Mouse (Mus musculus): ENCODE measurements at regions not wholly inside any gene's neighbourhood (a gene's known extent, or its start where the extent isn't known, plus 50 kb on each side); places are given as distances from the start of the nearest gene placed in this dataset.

DNA sequence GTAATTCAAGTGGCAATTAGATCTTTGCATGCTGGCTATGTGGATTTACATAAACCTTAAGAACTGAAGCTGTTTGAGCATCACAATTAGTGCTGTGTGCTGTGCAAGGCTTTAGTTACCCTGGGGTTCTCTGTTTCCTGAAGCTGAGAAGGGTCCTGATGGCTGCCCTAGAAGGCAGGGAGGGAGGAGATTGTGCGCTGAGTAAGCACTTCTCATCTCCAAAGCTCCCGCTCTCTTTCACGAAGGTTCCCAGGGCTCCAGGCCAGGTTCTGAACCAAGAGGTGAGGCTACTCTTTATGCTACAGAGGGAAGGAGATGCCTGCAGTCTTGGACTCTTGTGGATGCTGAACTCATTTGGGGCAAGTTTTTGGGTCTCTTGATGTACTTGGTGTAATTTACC is 206.7 kb downstream of the Fam169b start:
- ATAC-seq (ENCODE audit: insufficient read depth, low FRiP score, low TSS enrichment) (no peak), DNase-seq (ENCODE audit: low spot score) (no peak)
- H3K36me3 ChIP-seq (ENCODE audit: control insufficient read depth, insufficient read depth, low read length): no peaks in the 10 kb centered on the region
- no peak overlapping the region for H3K4me3 ChIP-seq (ENCODE audit: low read depth, low read length)
- 59% methylated on average over 3 of the region's 3 CpGs for WGBS
- H3K4me1 ChIP-seq (ENCODE audit: control insufficient read depth, insufficient read depth, low read length): no peaks in the 10 kb centered on the region
- no peaks in the 10 kb centered on the region for H3K9me3 ChIP-seq (ENCODE audit: control insufficient read depth, low read length)
- no peak overlapping the region for H3K27ac ChIP-seq (ENCODE audit: low read depth, low read length)
- 0 out of 2 replicates have a peak, but pooled peaks cover 7% of the 10 kb centered on the region for H3K27me3 ChIP-seq (ENCODE audit: control insufficient read depth, insufficient read depth, low read length)
- H3K4me2 ChIP-seq (ENCODE audit: low read depth): no peak overlapping the region
- H3K9ac ChIP-seq (ENCODE audit: low read length): no peak overlapping the region

DNA sequence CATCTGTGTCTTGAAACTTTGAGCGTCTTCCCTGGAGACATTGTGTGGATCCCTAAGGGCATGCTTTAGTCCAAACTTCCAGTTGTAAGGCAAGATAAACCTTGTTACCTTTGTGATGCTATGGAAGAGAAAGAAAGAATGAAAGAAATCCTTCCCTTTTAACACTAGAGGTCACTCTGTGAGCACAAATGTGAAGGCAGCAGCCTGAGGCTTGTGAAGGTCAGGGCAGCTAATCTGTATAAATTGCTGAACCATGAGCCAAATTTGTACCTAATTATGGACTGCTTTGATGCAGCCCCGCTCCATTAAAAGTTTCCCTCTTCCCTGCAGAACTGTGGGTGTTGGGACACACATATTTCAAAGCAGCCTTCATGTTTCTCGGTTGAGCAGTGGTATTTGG is 204.4 kb downstream of the Fam169b start:
- Histone ChIP-seq H3K27me3 (ENCODE audit: control insufficient read depth, insufficient read depth, low read length) (0 out of 2 replicates have a peak, but pooled peaks cover 7% of the 10 kb centered on the region), H3K36me3 (ENCODE audit: control insufficient read depth, insufficient read depth, low read length) (no peaks in the 10 kb centered on the region), H3K4me1 (ENCODE audit: control insufficient read depth, insufficient read depth, low read length) (no peaks in the 10 kb centered on the region), H3K9me3 (ENCODE audit: control insufficient read depth, low read length) (no peaks in the 10 kb centered on the region), H3K9ac (ENCODE audit: low read length) (no peak overlapping the region), H3K27ac (ENCODE audit: low read depth, low read length) (no peak overlapping the region), H3K4me2 (ENCODE audit: low read depth) (no peak overlapping the region), H3K4me3 (ENCODE audit: low read depth, low read length) (no peak overlapping the region)
- WGBS: 72% methylated on average over 3 of the region's 3 CpGs
- peak; percentile 19 for DNase-seq (ENCODE audit: low spot score)
- no peak for ATAC-seq (ENCODE audit: insufficient read depth, low FRiP score, low TSS enrichment)

DNA sequence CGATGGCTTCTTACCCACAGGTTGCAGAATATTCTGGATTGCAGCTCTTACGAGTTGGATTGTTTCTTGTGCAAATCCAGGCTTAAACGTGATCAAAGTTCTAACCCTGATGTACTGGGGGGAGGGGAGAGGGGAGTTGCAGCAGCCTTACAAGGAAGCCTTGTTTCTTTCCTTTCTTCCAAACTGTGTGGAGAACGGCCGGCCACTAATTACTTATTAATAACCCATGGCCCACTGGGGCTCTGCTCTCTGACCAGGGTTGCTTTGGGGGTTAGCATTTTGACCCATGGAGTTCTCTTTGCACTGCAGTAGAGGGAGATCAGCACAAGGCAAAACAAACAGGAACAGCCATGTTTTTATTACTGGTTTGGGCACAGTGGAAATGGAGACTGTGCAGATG is 199.2 kb downstream of the Fam169b start:
- Histone ChIP-seq H3K9me3 (ENCODE audit: control insufficient read depth, low read length) (no peaks in the 10 kb centered on the region), H3K27me3 (ENCODE audit: control insufficient read depth, insufficient read depth, low read length) (no peaks in the 10 kb centered on the region), H3K4me2 (ENCODE audit: low read depth) (no peak overlapping the region), H3K4me1 (ENCODE audit: control insufficient read depth, insufficient read depth, low read length) (no peaks in the 10 kb centered on the region), H3K4me3 (ENCODE audit: low read depth, low read length) (no peak overlapping the region), H3K9ac (ENCODE audit: low read length) (no peak overlapping the region), H3K27ac (ENCODE audit: low read depth, low read length) (no peak overlapping the region), H3K36me3 (ENCODE audit: control insufficient read depth, insufficient read depth, low read length) (no peaks in the 10 kb centered on the region)
- 21% methylated on average over 5 of the region's 5 CpGs for WGBS
- ATAC-seq (ENCODE audit: insufficient read depth, low FRiP score, low TSS enrichment) (no peak), DNase-seq (ENCODE audit: low spot score) (peak; percentile 12)

DNA sequence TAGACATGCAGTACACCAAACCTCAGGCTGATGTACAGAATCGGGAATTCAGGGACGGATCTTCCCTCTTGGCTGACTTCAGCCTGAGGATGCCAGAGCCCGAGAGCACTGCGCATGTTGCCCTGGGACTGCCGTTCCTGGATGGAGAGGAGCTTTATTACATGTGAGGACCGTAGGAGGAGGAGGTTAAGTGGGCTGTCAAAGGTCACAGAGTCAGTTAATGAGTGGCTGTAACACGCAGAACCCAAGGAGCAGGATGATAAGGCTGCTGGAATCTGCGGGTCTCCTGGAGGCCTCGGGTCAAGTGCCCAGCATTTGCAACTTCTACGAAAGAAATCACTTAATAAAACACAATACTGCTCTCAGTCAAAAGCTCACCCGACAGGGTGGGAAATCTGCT is 197.3 kb downstream of the Fam169b start:
- Histone ChIP-seq H3K4me3 (ENCODE audit: low read depth, low read length) (no peak overlapping the region), H3K4me2 (ENCODE audit: low read depth) (no peak overlapping the region), H3K9me3 (ENCODE audit: control insufficient read depth, low read length) (no peaks in the 10 kb centered on the region), H3K4me1 (ENCODE audit: control insufficient read depth, insufficient read depth, low read length) (no peaks in the 10 kb centered on the region), H3K27me3 (ENCODE audit: control insufficient read depth, insufficient read depth, low read length) (no peaks in the 10 kb centered on the region), H3K27ac (ENCODE audit: low read depth, low read length) (no peak overlapping the region), H3K9ac (ENCODE audit: low read length) (no peak overlapping the region), H3K36me3 (ENCODE audit: control insufficient read depth, insufficient read depth, low read length) (no peaks in the 10 kb centered on the region)
- ATAC-seq (ENCODE audit: insufficient read depth, low FRiP score, low TSS enrichment) (no peak), DNase-seq (ENCODE audit: low spot score) (no peak)
- 56% methylated on average over 11 of the region's 11 CpGs for WGBS

DNA sequence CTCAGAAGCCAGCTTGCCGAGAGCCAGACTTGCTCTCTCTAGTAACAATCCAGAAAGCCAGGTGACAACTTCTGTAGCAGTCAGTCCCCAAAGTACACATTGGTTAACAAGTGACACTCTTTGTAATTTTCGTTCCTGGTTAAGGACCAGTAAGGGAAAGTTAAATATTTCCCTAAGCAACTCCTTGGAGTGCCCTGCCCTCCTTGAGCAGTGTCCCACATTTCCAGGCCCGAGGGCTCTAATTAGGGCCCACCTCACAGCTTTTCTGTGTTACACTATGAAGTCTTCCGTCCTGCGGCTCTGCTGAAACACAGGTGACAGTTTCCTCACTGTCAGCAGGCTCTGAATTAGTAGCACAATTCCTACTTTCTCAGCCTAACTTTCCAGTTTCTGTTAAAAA is 194.9 kb downstream of the Fam169b start:
- Histone ChIP-seq H3K27me3 (ENCODE audit: control insufficient read depth, insufficient read depth, low read length) (no peaks in the 10 kb centered on the region), H3K9ac (ENCODE audit: low read length) (no peak overlapping the region), H3K36me3 (ENCODE audit: control insufficient read depth, insufficient read depth, low read length) (no peaks in the 10 kb centered on the region), H3K4me1 (ENCODE audit: control insufficient read depth, insufficient read depth, low read length) (no peaks in the 10 kb centered on the region), H3K4me2 (ENCODE audit: low read depth) (no peak overlapping the region), H3K4me3 (ENCODE audit: low read depth, low read length) (no peak overlapping the region), H3K27ac (ENCODE audit: low read depth, low read length) (no peak overlapping the region), H3K9me3 (ENCODE audit: control insufficient read depth, low read length) (no peaks in the 10 kb centered on the region)
- WGBS: 85% methylated on average over 5 of the region's 5 CpGs
- DNase-seq (ENCODE audit: low spot score) (no peak), ATAC-seq (ENCODE audit: insufficient read depth, low FRiP score, low TSS enrichment) (no peak)

DNA sequence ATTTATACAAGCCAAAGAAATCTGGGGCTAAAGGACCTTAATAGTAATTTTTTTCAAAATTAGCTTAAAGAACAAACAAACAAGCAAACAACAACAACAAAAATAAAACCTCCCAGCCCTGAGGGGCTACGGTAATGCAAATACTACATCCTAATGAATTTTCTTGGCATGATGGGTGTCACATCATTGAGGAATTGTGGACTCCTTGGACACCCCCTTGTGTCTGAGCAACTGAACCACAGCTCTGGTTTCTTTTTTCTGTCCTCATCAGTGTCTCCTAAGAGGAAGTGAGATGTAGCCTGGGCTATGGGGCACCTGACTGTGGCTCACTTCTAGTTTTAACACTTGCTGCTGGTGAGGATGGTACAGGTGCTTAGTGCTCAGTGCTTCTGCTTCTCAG is 184.2 kb downstream of the Fam169b start:
- 88% methylated on average over 1 of the region's 1 CpGs for WGBS
- H3K27me3 ChIP-seq (ENCODE audit: control insufficient read depth, insufficient read depth, low read length): no peaks in the 10 kb centered on the region
- no peak for ATAC-seq (ENCODE audit: insufficient read depth, low FRiP score, low TSS enrichment)
- H3K9me3 ChIP-seq (ENCODE audit: control insufficient read depth, low read length): no peaks in the 10 kb centered on the region
- no peak overlapping the region for H3K9ac ChIP-seq (ENCODE audit: low read length)
- H3K4me2 ChIP-seq (ENCODE audit: low read depth): no peak overlapping the region
- no peak overlapping the region for H3K27ac ChIP-seq (ENCODE audit: low read depth, low read length)
- no peaks in the 10 kb centered on the region for H3K36me3 ChIP-seq (ENCODE audit: control insufficient read depth, insufficient read depth, low read length)
- DNase-seq (ENCODE audit: low spot score): no peak
- H3K4me1 ChIP-seq (ENCODE audit: control insufficient read depth, insufficient read depth, low read length): no peaks in the 10 kb centered on the region
- H3K4me3 ChIP-seq (ENCODE audit: low read depth, low read length): no peak overlapping the region

DNA sequence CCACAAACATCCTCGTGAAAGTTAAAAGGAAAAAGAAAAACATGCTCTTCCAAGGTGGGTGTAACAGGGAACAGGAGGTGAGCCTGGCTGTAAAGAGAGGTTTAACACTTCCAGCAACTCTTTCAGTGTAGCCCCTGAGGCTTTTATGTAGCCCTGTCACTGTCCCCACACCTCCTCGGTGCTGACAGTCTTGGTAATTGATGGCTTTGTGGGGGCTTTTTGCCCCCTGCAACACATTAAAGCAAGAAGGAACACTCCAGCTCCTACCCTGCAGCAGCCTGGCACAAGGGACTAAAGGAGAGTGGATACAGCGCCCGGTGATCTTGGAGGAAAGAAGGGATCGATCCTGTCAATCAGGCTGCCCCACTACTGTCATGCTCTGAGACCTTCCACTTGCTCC is 181.8 kb downstream of the Fam169b start:
- Histone ChIP-seq H3K9me3 (ENCODE audit: control insufficient read depth, low read length) (no peaks in the 10 kb centered on the region), H3K4me3 (ENCODE audit: low read depth, low read length) (no peak overlapping the region), H3K27ac (ENCODE audit: low read depth, low read length) (no peak overlapping the region), H3K27me3 (ENCODE audit: control insufficient read depth, insufficient read depth, low read length) (no peaks in the 10 kb centered on the region), H3K36me3 (ENCODE audit: control insufficient read depth, insufficient read depth, low read length) (no peaks in the 10 kb centered on the region), H3K4me2 (ENCODE audit: low read depth) (no peak overlapping the region), H3K4me1 (ENCODE audit: control insufficient read depth, insufficient read depth, low read length) (no peaks in the 10 kb centered on the region), H3K9ac (ENCODE audit: low read length) (no peak overlapping the region)
- ATAC-seq (ENCODE audit: insufficient read depth, low FRiP score, low TSS enrichment): no peak
- WGBS: 39% methylated on average over 5 of the region's 5 CpGs
- DNase-seq (ENCODE audit: low spot score): no peak

DNA sequence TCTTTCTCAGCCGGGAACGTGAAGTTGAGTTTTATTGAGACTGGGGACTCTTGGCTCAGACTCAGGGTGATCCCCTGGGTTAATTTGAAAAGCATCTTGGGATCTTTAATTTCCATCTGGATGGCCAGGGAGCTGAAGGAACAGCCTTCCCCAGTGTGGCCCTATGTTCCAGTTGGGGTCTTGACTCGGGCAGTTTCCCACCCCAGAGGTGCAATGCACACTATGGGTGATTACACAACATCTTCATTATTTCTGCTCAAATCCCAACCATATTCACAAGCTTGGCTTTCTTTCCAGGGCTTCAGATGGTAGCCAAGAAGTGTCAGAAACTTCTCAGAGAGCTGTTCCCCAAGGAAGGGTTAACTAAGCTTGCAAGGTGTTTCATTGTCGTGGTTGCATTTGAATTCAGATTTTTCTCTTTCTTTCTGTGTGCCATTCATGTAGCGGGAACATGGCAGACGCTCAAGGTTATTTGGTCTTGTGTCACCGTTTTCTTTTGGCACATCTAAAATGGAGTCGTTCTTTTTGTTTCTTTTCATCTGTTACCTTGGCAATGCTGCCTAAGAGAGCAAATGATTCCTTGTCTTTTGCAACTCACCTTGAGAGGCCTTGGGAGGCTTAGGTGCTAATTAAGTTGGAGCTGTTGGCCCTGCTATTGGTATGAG is 179.5 kb downstream of the Fam169b start:
- H3K9ac ChIP-seq (ENCODE audit: low read length): no peak overlapping the region
- no peak overlapping the region for H3K4me3 ChIP-seq (ENCODE audit: low read depth, low read length)
- no peaks in the 10 kb centered on the region for H3K36me3 ChIP-seq (ENCODE audit: control insufficient read depth, insufficient read depth, low read length)
- H3K27me3 ChIP-seq (ENCODE audit: control insufficient read depth, insufficient read depth, low read length): no peaks in the 10 kb centered on the region
- 88% methylated on average over 8 of the region's 8 CpGs for WGBS
- DNase-seq (ENCODE audit: low spot score) (no peak), ATAC-seq (ENCODE audit: insufficient read depth, low FRiP score, low TSS enrichment) (no peak)
- no peak overlapping the region for H3K4me2 ChIP-seq (ENCODE audit: low read depth)
- H3K27ac ChIP-seq (ENCODE audit: low read depth, low read length): no peak overlapping the region
- no peaks in the 10 kb centered on the region for H3K9me3 ChIP-seq (ENCODE audit: control insufficient read depth, low read length)
- H3K4me1 ChIP-seq (ENCODE audit: control insufficient read depth, insufficient read depth, low read length): no peaks in the 10 kb centered on the region

DNA sequence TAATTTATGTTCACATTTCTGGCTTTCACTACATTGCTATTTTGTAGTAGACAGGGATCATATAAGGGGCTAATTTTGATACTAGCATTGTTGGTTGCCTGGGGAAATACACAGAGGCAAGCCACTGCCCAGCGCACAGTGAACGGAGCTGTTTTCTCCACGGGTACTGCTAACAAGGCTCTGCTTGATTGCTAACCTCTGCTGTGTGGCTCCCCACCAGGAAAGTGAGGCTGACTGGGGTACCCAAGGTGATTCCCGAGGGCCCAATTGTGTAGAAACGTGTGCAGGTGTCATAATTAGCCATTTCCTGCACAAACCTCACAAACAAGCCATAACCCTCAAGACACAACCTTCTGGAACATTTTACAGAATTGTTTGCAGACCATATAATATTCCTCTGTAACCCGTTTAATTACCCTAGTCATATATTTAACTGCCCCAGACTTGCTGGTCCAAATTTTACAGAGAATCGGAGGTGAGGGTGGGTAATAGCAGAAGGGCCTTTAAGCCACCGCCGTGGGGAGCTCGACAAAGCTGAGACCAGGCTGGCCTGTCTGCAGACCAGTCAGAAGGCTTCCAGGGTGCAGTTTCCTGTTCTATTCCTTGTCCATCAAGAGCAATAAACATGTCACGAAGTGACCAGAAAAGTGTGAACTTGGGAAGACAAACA is 170.9 kb downstream of the Fam169b start:
- Histone ChIP-seq H3K9ac (ENCODE audit: low read length) (no peak overlapping the region), H3K27ac (ENCODE audit: low read depth, low read length) (no peak overlapping the region), H3K27me3 (ENCODE audit: control insufficient read depth, insufficient read depth, low read length) (peaks cover 4% of the 10 kb centered on the region; the same call in 1 of the 2 replicates), H3K4me3 (ENCODE audit: low read depth, low read length) (no peak overlapping the region), H3K4me2 (ENCODE audit: low read depth) (no peak overlapping the region), H3K36me3 (ENCODE audit: control insufficient read depth, insufficient read depth, low read length) (no peaks in the 10 kb centered on the region), H3K9me3 (ENCODE audit: control insufficient read depth, low read length) (no peaks in the 10 kb centered on the region), H3K4me1 (ENCODE audit: control insufficient read depth, insufficient read depth, low read length) (peaks cover 5% of the 10 kb centered on the region; the same call in 1 of the 2 replicates)
- ATAC-seq (ENCODE audit: insufficient read depth, low FRiP score, low TSS enrichment) (no peak), DNase-seq (ENCODE audit: low spot score) (no peak)
- WGBS: 64% methylated on average over 11 of the region's 11 CpGs

Data from neural tube, embryonic 11.5 days (tissue).